Mouse (Mus musculus) spleen, postnatal 14 days (tissue): ENCODE measurements around the gene Sema7a.

ENCODE experiments used
- DNase-seq, 2 experiments: peaks; one replicate each; pipeline ENCODE4 v3.0.0; 2021 to 2022; ENCODE audit warnings: low spot score in 2 of 2

Gene Sema7a

GRCm38 (mm10) chr9:57938225-57939055, 1.5 kb upstream of the Sema7a start:
- DNase-seq: no peak

GRCm38 (mm10) chr9:57940349-57940794, 460 bp downstream of the Sema7a start:
- no peak for DNase-seq

DNA sequence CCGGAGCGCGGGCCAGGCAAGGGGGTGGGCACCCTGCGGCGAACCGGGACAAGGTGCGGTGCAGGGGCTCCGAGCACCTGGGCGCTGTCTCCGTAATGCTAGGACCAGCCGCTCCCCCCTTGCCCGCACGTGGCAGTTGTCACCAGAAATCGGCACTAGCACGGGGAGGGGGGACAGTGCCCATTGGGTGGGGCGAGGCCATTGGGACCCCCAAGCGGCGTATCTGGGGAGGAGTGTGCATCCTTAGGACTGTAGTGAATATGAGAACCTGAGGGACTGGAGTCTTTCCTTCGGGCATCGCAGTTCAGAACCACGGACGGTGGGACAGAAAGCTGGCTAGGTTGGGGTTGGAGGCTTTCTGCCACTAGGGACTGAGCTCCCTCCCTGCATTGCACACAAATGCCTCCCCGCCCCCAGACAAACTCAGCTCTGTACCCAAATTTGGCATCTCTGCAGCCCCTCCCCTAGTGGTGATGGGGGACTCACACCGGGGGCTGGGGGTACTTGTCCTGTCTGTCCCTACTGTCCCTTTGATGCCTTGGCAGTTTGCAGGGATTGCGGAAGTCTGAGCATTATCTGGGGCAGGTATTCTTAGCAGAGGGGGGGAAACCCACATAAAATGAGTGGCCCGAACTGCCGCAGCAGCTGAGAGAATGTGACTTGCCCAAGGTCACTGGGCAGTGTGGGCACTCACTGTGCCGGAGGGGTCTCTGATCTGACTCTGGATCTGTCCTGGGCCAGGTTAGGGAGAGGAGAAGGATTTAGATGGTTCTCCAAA, 1.1 kb downstream of the Sema7a start:
- DNase-seq: no peak

- no peak for DNase-seq
Observed at GRCm38 (mm10) chr9:57942039-57942438, 2.1 kb downstream of the Sema7a start.

- no peak for DNase-seq
Observed at GRCm38 (mm10) chr9:57943067-57943466, 3.2 kb downstream of the Sema7a start.

DNA sequence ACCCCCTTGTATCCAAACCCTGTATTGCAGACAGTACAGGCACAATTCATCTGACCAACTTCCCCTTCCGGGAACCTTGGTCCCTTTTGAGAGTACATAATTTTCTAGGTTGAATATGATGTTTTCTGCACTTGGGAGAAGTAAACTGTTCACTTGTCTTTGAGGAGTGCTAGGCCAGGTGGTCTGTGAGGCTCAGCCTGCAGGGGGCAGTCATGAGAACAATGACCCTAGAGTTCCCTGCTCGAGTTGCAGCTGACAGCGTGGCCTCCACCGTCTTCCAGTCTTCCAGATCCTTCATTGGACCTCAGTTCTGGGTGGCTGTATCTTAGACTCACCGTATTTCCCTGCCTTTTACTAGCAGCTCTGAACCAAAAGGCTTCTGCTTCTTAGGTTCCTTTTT, 4.7 kb downstream of the Sema7a start:
- DNase-seq: peak; percentile 35 to 55

DNA sequence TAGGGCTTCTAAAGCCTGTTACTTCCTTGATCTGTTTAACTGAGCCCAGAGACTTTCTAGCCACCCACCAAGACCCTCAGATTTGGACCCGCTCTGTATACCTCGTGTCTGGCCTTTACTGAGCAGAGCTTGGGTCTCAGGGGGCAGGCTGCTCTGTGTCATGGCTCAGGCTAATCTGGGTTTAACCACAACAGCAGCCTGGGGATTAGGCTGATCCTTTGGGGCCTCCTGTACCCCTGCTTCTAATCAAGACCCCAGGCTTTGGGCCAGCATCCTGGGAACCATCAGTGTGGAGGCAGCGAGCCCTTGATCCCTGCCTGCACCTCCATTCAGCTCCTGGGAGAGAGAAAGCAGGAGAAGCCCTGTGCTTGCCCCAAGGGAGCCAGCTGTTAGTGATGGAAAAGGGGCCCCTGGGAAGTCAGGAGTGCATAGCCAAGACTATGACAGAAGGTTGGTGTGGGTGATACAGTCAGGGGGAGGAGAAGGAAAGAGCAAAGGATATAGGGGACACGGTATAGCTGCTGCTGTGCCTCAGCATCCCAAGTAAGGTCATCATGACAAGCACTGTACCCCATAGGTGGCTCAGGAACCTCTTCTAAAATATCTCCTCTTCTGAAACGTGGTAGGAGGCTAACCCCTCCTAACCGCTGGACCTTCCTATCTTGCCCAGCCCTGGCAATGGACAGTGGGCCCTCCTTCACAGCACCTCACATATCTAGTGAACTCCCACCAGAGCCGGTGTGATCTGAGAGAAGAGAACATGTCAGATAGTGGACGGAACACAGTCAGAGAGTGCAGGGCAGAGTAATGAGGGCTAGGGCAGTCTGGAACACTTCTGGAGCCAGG, 6.1 kb downstream of the Sema7a start:
- DNase-seq: no peak

DNA sequence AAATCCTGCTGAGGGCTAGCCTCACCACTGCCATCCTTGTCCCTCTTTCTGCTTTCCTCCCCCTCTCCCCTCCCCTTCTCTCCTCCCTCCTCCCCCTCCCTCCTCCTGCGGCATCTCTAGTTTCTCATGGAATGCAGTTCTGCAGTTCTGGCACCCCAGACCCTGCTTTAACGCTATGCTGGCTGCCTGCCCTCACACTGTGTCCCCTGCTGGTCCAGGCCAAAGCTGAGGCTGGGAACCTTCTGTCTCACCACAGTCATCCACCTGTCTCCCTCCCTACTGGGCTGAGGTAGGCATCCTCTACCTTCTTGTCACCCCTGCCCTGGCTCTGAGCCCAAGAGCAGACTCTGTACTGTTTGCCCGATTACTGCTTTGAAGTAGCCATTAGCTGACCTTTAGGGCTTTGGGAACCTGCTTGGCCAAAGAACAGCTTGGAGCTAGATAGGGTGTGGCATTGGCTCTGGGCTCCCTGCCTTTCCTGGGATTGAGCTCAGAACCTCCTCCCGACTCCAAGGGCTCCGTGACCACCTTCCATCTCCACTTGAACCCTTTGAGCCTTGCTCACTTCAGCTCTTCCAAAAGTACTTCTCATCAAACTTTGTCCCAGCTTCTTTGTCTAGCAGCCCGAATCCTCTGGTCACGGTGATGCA, 7.6 kb downstream of the Sema7a start:
- DNase-seq: no peak

DNA sequence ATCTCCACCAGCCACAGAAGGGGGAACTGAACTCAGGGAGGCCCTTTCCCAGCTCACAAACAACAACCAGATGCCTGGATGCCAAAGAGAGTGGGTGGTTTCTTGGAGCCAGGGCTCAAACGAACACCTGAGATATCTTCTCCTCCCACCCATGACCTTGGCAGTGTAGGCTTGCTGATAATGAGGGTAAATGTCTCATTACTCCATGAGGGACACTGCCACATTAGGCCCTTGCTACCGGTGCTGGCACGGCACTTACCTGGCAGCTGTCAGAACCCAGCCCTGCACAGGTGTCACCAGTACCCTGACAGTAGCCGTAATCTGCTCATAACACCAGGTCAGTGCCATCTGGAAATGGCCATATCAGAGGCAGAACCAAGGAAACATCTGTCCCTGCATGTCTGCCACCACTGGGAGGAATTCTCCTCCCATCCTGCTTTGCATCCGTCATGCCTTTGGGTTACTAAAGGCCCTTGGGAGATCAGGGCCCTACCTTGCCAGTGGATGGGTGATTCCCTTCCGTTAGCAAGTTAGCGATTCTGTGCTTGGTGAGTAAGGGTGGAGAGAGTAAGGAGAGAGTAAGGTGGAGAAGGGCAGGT, 8.5 kb downstream of the Sema7a start:
- DNase-seq: no peak

DNA sequence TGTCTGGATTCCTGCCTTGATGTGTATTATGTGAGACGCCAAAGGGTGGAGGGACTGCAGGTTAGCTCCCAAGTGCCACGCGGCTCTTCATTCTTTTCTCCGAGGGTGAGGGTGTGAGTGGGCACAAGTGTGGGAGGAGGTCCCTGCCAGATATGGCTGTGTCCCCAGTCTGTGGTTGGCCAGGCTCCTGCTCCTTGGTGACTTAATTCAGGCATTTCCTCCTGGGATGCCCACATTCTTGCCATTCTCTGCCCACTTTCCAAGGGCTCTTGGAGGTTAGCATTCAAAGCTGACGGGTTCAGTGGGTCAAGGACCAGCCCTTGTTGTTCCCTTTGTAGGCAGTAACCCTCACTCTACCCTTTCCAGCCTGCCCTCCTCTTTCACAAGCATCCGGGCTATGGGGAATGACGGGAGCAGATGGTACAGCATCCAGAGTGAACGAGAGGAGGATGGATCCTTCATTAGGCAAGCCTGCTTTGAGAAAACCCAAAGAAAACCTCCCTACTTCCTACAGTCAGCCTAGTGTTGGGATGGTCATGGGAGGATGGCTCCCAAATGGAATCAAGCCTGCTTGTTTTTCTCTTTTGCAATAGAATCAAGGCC, 9.3 kb downstream of the Sema7a start:
- no peak for DNase-seq

- no peak for DNase-seq
Observed at GRCm38 (mm10) chr9:57949879-57950278, 10.0 kb downstream of the Sema7a start.

GRCm38 (mm10) chr9:57950519-57950918, 10.6 kb downstream of the Sema7a start:
- DNase-seq: no peak

- DNase-seq: no peak
Observed at GRCm38 (mm10) chr9:57951993-57952392, 12.1 kb downstream of the Sema7a start.

- no peak for DNase-seq
Observed at GRCm38 (mm10) chr9:57954962-57955744, 15.2 kb downstream of the Sema7a start.

DNA sequence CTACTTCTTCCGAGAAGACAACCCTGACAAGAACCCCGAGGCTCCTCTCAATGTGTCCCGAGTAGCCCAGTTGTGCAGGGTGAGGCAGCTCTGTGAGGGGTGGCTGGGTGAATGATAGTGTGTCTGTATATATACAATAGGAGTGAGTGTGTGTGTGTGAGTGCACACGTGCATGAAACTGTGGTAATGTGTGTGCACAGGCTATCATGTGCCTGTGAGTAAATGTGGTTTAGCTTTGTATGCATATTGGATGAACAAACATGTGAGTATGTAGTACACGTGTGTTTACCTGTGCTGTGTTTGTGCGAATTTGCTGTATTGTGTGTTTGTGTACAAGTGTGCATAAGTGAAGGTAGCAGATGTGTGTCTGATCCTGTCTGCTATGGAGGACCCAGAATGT, 15.9 kb downstream of the Sema7a start:
- DNase-seq: no peak

- DNase-seq: no peak
Observed at GRCm38 (mm10) chr9:57956196-57956837, 16.4 kb downstream of the Sema7a start.

- no peak for DNase-seq
Observed at GRCm38 (mm10) chr9:57956838-57957236, 16.9 kb downstream of the Sema7a start.

GRCm38 (mm10) chr9:57958615-57959014, 18.7 kb downstream of the Sema7a start:
- no peak for DNase-seq

DNA sequence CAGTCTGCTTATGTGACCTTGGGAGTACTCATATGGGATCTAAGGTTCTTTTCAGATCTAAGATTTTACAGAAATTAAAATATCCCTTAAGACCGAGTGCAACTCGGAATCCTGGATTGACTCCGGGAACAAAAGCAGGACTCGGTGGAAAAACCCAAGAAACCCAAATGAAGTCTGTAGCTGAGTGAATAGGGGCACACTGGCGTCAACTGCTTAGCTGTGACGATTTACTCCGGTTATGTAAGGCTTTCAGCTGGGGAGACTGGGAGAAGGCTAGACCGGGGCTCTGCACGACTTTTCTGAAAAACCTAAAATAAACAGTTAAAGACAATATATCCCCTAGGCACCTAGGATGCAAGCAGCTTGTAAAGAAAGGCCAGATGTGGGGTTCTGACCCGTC, 19.5 kb downstream of the Sema7a start:
- no peak for DNase-seq
